Mouse (Mus musculus): ENCODE results near the gene Cyb561d1.
"Not testable (repeated sequence)": the region's sequence is repeated elsewhere in the genome, so short reads cannot be mapped to it uniquely, and the experiment has no call there.

Cyb561d1 gene

DNA sequence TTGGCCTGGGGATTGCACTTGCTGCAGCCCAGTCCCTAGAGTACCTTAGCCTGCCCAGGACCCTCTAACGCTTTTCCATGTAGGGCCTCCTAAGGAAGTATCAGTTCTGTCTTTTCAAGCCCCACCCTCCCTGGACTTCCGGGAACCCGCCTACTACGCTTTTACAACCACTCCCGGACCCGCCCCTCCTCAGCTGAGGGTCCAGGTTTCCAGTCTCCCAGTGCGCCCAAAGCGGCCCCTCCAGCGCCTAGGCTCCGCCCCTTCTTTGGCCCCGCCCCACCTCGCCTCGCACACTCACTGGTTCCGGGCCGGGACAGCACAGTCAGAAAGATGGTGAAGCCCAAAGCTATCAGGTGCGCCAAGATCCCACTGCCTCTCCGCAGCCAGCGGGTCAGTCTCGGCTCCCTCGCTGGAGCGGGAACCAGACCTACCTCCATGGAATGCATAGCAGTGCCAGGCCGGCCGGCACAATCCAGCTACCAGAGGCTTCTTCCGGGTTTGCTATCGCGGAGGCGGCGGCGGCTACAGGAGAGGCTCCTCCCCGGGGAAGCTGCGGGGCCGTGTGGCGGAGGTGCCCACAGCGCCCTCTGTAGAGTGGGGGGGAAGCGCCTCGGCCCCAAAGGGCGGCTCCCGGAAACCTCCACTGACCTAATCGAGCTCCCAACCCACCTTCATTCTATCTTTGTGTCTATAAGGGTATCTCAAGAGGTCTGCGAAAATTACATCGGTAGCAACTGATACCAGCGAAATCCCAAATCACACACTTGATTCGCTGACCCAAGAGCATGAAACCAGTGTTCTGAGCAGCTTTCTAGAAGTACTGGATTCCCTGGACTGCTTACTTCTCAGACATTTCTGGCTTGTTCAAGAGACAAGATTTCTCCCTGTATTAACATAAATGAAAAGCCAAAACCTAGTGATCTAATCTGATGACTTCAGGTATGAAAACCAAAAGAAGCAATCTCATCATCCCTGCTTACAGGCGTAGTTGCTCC, at the start of gene Cyb561d1:
Cyb561d1 (minus strand) TSS at position 884 of the 995 bp plus-strand sequence.
- DNase-seq (ENCODE audit: low spot score in 2 of 2): peak; percentile 86

DNA sequence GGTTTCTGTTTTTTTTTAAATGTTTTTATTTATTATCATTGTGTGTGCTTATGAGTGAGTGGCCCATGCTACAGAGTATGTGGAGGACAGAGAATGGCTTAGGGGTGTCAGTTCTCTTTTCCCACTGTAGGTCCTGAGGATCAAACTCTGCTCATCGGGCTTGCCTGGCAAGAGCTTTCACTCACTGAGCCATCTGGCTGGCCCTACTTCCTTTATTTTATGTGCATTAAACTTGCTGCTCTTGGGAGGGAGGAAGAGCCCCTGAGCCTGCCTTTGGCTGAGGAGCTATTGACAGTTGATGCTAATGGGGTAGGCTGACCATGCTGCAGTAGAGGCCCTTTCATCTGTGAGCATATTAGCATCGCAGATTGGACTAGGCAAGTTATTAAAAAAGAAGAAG, 45.8 kb upstream of the Cyb561d1 start:
- DNase-seq (ENCODE audit: low spot score in 2 of 2): no peak

DNA sequence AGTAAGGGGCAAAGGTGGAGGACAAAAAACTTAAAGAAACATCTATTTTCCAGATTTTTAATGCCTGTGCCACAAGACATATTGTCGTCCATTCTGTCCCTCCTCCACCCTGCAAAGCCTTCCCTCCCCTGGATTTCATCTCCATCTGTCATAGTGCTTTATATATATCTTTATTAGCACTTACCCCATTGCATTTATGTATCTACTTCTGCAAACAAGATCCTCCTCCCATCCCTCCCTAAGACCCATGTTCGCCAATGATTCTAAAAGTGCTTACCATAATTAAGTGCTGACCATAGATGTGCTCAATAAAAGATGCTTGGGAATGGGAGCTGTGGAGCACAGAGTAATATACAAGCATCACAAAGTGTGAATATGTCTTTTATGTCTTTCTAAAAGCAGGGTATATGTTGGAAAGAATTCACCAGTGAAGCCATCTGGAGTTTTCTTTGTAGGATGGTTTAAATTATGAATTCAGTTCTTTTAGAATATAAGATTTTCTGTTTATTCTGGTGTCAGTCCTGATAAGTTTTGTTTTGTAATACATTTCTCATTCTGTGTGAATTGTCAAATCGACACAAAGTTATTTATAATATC, 40.3 kb upstream of the Cyb561d1 start:
- no peak for DNase-seq (ENCODE audit: low spot score in 2 of 2)

DNA sequence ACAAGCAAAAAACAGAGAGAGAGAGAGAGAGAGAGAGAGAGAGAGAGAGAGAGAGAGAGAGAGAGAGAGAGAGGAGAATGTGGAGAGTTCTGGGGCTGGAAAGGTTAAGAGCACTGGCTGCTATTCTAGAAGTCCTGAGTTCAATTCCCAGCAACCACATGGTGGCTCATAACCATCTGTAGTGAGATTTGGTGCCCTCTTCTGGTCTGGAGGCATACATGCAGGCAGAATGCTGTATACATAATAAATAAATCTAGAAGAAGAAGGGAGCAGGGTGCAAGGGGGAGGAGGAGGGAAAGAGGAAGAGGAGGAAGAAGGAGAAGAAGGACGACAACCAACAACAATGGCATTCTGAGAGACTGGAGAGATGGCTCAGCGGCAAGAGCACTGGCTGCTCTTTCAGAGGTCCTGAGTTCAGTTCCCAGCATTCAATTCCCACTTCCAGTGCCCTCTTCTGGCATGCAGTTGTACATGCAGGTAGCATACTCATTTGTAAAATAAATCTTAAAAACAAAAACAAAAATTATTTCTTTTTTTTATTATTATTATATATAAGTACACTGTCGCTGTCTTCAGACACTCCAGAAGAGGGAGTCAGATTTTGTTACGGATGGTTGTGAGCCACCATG, 36.6 kb upstream of the Cyb561d1 start:
- DNase-seq (ENCODE audit: low spot score in 2 of 2): not testable (repeated sequence)

DNA sequence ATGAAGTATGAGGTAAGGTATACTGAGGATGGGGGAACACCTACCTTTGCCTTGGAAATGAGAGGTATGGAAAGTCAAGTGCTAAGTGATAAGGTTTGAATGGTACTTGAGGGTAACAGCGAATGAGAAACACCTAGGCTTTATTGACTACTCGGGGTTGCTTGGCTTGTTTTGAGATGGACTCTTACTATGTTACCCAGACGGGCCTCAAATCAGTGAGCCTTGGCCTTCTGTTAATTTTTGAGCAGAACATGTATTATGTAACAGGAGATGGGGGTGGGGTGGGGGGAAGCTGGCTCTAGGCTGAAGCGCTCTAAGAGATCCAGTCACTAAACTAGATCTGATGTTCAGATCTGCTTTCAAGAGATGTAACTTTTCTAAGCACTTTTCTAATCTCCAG, 30.6 kb upstream of the Cyb561d1 start:
- DNase-seq (ENCODE audit: low spot score in 2 of 2): no peak

DNA sequence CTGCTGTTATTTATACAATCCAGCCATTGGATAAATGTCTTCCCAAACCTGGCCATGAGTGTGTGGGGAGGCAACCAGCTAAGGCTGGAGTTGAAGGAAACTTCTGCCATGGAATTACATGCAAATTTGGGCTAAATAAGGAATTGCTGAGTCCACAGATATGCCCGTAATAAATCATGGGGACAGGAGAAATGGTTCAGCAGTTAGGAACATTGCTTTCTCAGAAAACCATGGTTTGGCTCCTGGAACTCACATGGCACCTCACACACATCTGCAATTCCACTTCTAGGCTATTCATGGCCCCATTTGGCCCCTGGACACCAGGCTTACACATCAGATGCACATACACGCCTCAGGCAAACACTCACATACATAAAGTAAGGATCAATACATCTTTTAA, 26.5 kb upstream of the Cyb561d1 start:
- no peak for DNase-seq (ENCODE audit: low spot score in 2 of 2)

DNA sequence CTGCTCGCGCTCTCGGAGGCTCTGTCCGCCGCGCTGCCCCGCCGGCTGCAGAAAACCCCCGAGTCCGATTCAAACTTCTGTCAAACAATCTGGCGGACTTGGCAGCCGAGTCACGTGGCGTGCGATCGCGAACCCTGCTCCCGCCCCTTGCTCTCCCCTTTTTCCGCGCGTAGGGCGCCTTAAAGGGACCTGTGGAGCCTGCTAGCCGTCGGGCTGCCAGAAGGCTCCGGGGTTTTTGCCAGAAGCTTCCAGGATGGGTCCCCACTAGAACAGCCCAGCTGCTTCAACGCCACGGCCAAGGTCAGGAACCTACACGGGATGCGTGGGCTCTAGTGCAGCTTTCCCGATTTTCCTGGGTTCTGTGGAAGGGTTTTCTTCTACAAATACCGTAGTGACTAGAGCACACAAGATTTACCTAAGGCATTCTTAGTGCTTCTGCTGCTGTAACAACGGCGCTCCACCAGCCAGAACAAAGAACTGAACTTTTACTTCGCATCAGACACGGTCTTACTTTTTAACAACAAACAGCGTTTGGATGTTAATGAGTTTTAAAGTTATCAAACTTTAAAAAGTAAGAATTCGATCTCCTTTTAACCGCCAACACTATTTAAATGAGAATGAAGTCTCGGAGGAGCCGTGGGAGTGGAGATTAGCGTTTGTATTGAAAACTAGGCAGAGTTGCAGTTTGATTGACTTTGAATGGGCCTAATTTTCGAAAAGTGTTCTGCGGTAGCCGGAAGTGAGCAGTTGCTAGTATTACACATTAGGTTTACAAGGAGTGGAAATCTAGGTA, 25.7 kb upstream of the Cyb561d1 start, which contains the start of gene Sypl2:
Sypl2 (minus strand) TSS at position 91 of the 793 bp plus-strand sequence.
- no peak for DNase-seq (ENCODE audit: low spot score in 2 of 2)

DNA sequence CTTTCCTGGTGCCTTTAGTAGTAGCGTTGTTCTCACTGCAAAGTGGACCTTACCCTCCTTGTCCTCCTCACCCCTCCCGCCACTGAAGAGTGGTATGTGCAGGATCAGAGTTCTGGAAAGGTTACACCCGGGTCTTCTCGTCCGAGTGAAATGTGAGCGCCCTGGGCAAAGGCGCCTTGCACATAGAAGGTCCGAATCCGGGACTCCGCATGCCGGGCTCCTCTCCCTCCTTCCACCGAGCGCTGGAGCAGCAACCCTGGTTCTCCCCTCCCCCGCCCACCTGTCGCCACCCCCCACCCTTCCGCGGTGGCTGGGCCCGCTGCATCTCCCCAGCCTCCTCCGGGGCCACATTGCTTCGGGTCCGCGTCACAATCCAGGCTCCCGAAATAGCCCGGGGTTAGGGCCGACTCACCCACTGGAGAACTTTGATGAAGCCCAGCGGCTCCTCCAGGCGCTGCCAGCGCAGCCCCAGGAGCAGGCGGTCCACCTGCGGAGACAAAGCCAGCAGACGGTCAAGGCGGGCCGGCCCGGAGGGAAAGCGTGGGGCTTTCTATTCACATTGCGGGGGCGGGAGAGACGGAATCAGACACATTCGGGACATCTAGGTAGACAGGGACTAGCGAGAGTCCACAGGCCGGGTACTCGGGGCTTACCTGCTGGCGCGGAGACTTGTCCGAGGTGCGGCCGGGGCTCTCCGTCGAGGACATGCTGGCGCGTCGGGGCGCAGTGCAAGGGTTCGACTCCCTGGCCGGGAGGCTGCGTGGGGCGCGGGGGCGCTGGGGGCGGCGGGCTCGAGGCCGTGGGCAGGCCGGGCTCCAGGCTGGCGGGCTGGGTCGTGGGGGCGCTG, 24.9 kb upstream of the Cyb561d1 start:
- no peak for DNase-seq (ENCODE audit: low spot score in 2 of 2)

DNA sequence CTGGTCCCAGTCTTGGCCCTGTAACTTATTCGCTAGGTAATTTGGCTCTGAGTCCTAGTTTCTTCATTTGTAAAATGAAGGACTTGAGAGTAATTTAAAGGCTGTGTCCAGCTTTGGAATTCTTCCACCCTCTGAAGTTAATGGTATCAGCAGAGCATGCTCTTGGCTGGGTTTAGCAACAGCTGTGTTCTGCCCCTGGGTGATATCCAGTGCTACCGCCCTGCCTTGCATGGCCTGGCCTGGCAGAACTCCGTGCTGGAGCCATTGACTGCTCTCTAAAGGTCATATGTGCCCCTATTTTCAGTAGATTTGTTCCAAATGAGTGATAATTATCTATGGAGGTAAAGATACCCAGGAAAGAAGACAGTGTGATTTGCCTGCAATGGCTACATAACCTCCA, 19.6 kb upstream of the Cyb561d1 start:
- DNase-seq (ENCODE audit: low spot score in 2 of 2): no peak

DNA sequence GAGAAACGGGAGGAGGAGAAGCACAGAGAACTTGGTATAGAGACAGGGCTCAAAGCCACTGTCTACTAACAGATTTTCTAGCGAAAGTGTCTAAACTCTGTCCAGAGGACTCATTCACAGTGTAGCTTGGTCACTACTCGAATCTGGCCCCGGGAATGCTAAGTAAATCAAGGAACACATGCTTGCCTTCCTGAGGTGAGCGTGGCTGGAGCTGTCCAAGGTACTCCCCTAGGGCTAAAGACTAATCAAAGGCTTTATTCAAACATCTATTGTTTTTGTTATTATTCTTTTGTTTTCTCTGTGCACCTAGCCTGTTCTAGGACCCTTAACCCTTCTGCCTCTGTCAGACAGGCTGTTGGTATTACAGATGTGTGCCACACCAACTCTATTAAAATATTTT, 13.7 kb upstream of the Cyb561d1 start:
- DNase-seq (ENCODE audit: low spot score in 2 of 2): no peak

DNA sequence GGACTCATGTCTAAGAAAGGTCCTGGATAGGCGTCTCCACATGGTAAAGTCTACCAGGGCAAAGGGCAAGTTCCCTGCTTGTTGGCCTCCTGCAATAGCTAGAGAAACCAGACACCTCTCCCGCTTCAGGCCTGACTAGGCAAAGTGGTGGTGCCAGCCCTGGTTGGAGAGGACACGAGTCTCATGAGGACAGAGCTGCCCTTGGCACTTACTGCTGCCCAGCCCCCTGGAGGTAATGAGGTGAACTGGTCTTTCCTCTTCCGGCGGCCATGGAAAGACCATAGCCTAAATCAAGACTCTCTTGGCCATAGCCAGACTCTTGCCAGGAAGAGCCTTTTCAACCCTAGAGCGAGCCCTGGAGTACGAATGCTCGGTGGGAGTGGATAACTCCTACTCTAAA, 11.4 kb upstream of the Cyb561d1 start:
- DNase-seq (ENCODE audit: low spot score in 2 of 2): peak in 1 of 2 experiments; percentile 20

DNA sequence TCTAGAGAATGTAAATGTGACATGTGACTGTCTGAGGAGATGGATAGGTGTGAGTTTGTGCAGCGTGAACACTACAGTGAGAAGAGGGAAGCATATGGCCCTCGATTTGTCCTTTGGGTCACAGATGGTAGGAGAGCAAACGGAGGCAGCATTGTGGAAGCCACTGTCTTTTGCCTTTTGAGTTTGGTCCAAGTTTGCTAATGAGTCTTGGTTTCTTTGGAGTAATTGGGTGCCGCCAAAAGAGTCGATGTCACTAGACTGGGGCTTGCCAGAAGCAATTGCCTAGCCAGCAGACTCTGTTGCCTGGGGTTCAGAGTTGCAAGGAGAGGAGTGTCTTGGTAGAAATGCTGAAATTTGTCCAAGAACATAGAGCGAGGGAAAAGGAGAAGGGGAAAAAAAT, 10.8 kb upstream of the Cyb561d1 start:
- peak; percentile 6 to 15 for DNase-seq (ENCODE audit: low spot score in 2 of 2)

DNA sequence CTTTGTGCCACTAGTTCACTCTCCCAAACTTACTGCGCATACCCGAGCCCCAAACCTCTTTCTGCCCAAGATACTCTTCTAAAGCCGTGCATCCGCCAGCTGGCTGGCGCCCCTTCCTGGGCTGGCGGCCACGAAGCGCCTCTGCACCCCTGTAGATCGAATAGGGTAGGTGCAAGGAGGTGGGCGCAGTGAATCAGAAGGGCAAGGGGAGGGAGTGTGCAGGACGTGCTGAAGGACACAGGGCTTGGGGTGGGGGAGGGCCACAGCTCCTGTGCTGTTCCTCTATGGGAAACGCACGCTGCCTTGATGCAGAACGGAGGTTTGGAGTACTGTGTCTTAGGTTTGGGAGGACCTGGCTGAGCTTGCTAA, 9.7 kb upstream of the Cyb561d1 start, which contains the start of gene Atxn7l2:
Atxn7l2 (minus strand) TSS at position 164 of the 369 bp plus-strand sequence.
- peak in 1 of 2 experiments; percentile 65 for DNase-seq (ENCODE audit: low spot score in 2 of 2)

DNA sequence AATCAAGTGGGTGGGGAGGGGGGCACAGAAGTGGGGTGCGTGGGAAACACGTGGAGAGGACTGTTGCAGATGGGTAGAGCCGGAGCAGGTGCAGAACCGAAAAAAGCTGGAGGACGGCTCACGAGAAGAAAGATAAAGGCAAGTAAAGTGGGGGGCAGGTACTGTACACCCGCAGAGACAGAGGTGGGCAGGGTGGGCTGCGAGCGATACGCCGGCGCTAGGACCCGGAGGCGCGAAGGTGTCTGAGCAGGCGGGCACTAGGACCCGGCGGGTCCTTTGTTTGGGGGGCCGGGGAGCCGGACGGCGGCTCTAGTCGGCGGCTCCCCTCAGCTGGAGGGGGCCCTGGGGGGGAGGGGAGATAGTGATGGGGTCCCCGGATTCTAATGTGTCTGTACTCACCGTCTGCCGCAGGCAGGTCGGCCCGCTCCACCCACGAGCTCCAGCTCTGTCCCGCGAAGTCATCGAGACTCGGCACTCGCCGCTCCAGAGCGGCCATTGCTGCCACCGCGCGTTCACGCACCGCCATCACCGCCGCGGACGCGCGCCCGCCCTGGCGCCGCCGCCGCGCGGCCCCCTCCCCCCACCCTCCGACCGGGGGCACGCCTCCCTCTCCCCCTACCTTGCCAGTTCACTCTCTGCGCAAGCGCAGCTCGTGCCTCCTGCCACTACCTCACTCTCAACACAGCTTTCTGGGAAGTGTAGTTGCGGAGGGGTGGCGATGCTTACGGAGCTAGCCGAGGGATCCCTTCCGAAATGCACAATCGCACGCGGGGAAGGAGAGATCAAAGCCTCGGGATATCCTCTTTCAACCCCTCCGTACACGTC, 9.1 kb upstream of the Cyb561d1 start:
- DNase-seq (ENCODE audit: low spot score in 2 of 2): peak; percentile 86 to 91

DNA sequence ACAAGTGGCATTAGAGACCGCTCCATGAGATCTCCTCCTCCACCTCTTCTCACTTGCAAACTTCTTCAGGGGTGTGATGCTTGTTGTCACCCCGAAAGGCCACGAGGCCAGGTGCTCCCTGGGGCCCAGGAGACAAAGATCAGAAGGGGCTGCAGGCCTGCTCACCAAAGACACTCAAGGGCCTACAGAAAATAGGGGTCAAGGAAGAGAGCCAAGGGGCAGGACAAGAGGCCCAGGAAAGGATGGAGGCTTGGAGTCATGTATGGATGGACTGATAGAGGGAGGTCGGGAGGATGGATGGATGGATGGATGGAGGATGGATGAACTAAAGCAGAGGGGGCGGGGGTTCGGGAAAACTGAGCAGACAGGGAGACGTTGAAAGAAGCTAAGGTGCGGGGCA, 8.5 kb upstream of the Cyb561d1 start:
- peak in 1 of 2 experiments; percentile 9 for DNase-seq (ENCODE audit: low spot score in 2 of 2)

DNA sequence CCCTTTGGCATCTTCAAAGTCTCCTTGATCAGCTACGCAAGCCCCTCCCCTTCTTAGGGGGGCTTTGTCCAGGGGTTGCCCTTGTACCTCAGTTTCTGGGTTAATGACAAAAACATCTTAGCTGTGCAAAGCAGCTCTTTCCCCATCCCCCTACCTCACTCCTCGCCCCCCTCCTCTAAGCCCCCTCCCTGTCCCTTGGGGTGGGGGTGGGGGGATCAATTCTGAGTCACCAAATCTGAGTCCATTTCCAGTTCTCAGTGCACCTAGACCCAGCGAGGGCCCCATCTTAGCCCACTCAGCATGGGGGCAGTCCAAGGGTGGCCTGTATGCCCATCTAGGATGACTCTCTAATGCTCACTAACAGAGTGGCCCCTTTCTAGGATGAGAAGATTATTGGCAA, 8.0 kb upstream of the Cyb561d1 start:
- DNase-seq (ENCODE audit: low spot score in 2 of 2): peak in 1 of 2 experiments; percentile 5

DNA sequence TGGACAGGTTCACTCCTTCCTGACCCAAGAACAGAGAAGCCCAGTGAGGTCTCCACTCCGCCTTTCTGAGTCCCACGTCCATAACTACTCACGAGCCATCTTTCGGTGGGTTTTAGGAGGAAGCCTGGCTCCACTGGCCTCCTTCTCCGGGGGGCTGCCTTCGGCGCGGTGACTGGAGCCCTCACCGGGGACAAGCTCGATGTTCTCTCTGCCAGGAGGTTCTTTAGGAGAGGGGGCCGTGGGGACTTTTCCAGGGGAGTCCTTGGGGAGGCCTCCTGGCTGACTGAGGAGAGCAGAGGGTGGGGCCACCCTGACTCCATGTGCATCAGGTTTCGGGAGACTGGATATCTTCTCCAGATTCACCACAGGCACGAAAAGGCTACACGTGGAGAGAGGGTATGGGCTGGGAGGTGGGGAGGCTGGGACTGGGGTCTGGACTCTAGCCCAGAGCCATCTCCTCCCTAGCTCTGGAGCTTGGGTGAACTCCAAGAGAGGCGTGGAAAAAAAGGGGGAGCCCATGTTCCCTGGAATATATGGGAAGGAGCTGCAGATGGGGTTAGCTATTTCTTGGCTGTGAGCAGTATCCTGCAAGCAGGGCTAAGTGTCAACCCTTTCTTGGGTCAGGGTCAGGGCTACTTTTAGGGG, 5.8 kb upstream of the Cyb561d1 start:
- peak; percentile 10 to 18 for DNase-seq (ENCODE audit: low spot score in 2 of 2)

DNA sequence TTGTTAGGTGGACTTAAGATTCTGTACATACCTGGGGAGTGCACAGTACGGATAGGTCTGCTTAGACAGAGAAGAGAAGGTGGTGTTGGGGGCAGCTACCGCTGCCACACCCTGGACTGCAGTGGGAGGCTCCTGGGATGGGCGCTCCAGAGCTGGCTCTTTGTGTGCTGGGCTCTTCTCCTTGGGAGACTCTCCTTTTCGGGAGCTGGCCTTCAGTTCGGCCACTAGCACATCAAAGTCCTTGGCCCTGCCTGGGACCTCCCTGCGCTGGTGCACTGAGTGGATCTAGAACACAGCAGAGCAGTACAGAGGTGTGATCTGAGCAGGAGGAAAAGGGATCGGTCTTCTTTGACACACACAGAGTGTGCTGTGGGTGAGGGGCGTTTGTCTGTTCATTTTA, 4.6 kb upstream of the Cyb561d1 start:
- no peak for DNase-seq (ENCODE audit: low spot score in 2 of 2)

DNA sequence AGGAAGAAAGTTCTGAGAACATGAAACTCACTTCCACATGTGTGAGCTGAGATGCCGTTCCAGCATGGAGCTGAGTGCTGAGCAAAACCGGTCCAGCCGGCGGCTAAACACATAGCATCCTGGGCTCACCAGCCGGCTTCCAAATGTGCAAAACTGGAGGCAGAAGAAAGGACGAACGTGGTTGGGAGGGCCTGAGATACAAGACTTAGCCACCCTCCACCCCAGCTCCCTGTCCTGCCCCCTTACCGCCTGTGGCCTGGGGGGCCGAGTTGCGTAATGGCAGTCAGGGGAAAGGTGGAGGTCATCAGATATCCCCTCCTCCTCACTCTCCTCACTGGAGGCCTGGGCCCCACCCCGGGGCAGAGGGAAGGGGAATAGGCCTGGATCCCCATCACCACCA, 3.5 kb upstream of the Cyb561d1 start:
- DNase-seq (ENCODE audit: low spot score in 2 of 2): peak in 1 of 2 experiments; percentile 7

All from frontal cortex, postnatal 14 days (tissue).